Mouse (Mus musculus): ENCODE data around the gene Slc5a2. TPM values are rescaled to one million over a fixed set of nuclear protein-coding genes. Genes with fewer than 3 reads are reported as not detected.

Slc5a2 gene
- total and polyA plus RNA-seq, 3 experiments = 0.21 TPM; not detected in 2

- Histone ChIP-seq H3K4me2 (ENCODE audit: insufficient read depth, low read depth, poor library complexity, severe bottlenecking) (no peak overlapping the region), H3K27ac (ENCODE audit: insufficient read depth, low read depth) (no peak overlapping the region), H3K9ac (ENCODE audit: insufficient read depth, low read depth) (no peak overlapping the region), H3K79me2 (replicated peaks; ENCODE audit: control insufficient read depth, extremely low read depth, insufficient read depth, poor library complexity, severe bottlenecking) (no peaks in the 10 kb centered on the region), H3K4me3 (replicated peaks in 1 of 3; ENCODE audit: low read depth in 2 of 3, low read length in 2 of 3, poor library complexity in 1 of 3) (no peak overlapping the region), H3K36me3 (replicated peaks in 1 of 2; ENCODE audit: control insufficient read depth in 1 of 2, insufficient read depth in 1 of 2, low read length in 1 of 2) (no peaks in the 10 kb centered on the region), H3K4me1 (ENCODE audit: control insufficient read depth in 1 of 2, insufficient read depth in 2 of 2) (peaks cover 2 to 10% of the 10 kb centered on the region in 2 experiments; a peak in 3 of 4 replicates), H3K9me3 (replicated peaks; ENCODE audit: low read length) (no peaks in the 10 kb centered on the region), H3K27me3 (replicated peaks) (peaks cover 38% of the 10 kb centered on the region)
- DNase-seq (ENCODE audit: extremely low read depth) = no peak
- dilution Hi-C loops (cut with MboI; ENCODE audit: extremely low pct_ligation_motif_present, extremely low pct_unique_long_range_greater_than_20kb, low sequenced_read_pairs) = no loop called here
- in situ Hi-C loops (cut with MboI; ENCODE audit: low pct_ligation_motif_present, low pct_unique_long_range_greater_than_20kb, low sequenced_read_pairs) = no loop called here
- TF ChIP-seq ZMIZ1 (IDR thresholded peaks at IDR 0.05; ENCODE audit: low read depth, low read length) (no peak), SMC3 (IDR thresholded peaks at IDR 0.05; ENCODE audit: low read depth, low read length) (no peak), RAD21 (IDR thresholded peaks at IDR 0.05; ENCODE audit: low read depth, low read length) (no peak), EP300 (IDR thresholded peaks at IDR 0.05; ENCODE audit: low read length) (no peak), POLR2A (IDR thresholded peaks at IDR 0.05; ENCODE audit: low read depth, low read length) (no peak), JUND (conservative IDR thresholded peaks at IDR 0.05; ENCODE audit: low read depth, low read length) (no peak), CTCF (conservative IDR thresholded peaks at IDR 0.05 in 1 of 2, IDR thresholded peaks at IDR 0.05 in 1 of 2; ENCODE audit: low read depth in 2 of 2, low read length in 2 of 2) (no peak), NELFE (IDR thresholded peaks at IDR 0.05; ENCODE audit: low read depth, low read length) (no peak), MXI1 (IDR thresholded peaks at IDR 0.05; ENCODE audit: low read depth, low read length) (no peak), USF2 (conservative IDR thresholded peaks at IDR 0.05; ENCODE audit: low read depth, low read length) (no peak), ZKSCAN1 (IDR thresholded peaks at IDR 0.05; ENCODE audit: borderline replicate concordance, low read depth, low read length) (no peak), MYC (IDR thresholded peaks at IDR 0.05; ENCODE audit: low read depth, low read length) (no peak), UBTF (IDR thresholded peaks at IDR 0.05; ENCODE audit: low read depth, low read length) (no peak), ZC3H11A (IDR thresholded peaks at IDR 0.05; ENCODE audit: low read depth, low read length) (no peak), MAZ (IDR thresholded peaks at IDR 0.05; ENCODE audit: low read depth, low read length) (no peak)
These were observed 36.7 kb downstream of the Slc5a2 start for GRCm38 (mm10) chr7:128302151-128302550.

GRCm38 (mm10) chr7:128304198-128304597 is 38.7 kb downstream of the Slc5a2 start:
- H3K27me3 ChIP-seq (replicated peaks) = peaks cover 38% of the 10 kb centered on the region
- no peaks in the 10 kb centered on the region for H3K36me3 ChIP-seq (replicated peaks in 1 of 2; ENCODE audit: control insufficient read depth in 1 of 2, insufficient read depth in 1 of 2, low read length in 1 of 2)
- in situ Hi-C loops (cut with MboI; ENCODE audit: low pct_ligation_motif_present, low pct_unique_long_range_greater_than_20kb, low sequenced_read_pairs) (no loop called here), dilution Hi-C loops (cut with MboI; ENCODE audit: extremely low pct_ligation_motif_present, extremely low pct_unique_long_range_greater_than_20kb, low sequenced_read_pairs) (no loop called here)
- TF ChIP-seq SMC3 (IDR thresholded peaks at IDR 0.05; ENCODE audit: low read depth, low read length) (no peak), MAX (IDR thresholded peaks at IDR 0.05; ENCODE audit: low read length) (no peak), TBP (conservative IDR thresholded peaks at IDR 0.05; ENCODE audit: low read depth, low read length) (no peak), ELF1 (IDR thresholded peaks at IDR 0.05; ENCODE audit: low read depth, low read length) (no peak), JUND (conservative IDR thresholded peaks at IDR 0.05; ENCODE audit: low read depth, low read length) (no peak)
- H3K9me3 ChIP-seq (replicated peaks; ENCODE audit: low read length) = no peaks in the 10 kb centered on the region
- no peak overlapping the region for H3K9ac ChIP-seq (ENCODE audit: insufficient read depth, low read depth)
- H3K4me1 ChIP-seq (ENCODE audit: control insufficient read depth in 1 of 2, insufficient read depth in 2 of 2) = no peaks in the 10 kb centered on the region
- no peak overlapping the region for H3K27ac ChIP-seq (ENCODE audit: insufficient read depth, low read depth)
- DNase-seq (ENCODE audit: extremely low read depth) = no peak
- H3K4me2 ChIP-seq (ENCODE audit: insufficient read depth, low read depth, poor library complexity, severe bottlenecking) = no peak overlapping the region
- no peak overlapping the region for H3K4me3 ChIP-seq (replicated peaks in 1 of 3; ENCODE audit: low read depth in 2 of 3, low read length in 2 of 3, poor library complexity in 1 of 3)
- no peaks in the 10 kb centered on the region for H3K79me2 ChIP-seq (replicated peaks; ENCODE audit: control insufficient read depth, extremely low read depth, insufficient read depth, poor library complexity, severe bottlenecking)
